Mouse (Mus musculus) gastrocnemius, adult 8-10 months (tissue): ENCODE results near the gene Tarbp2. TPM values are rescaled to one million over a fixed set of nuclear protein-coding genes. Genes with fewer than 3 reads are reported as not detected.

Experiments used
- total RNA-seq, 4 experiments: library from RNA; stranded (reverse); gene quantifications; 2 replicates each; pipeline ENCODE4 v1.2.4; 2022

The Tarbp2 gene
- total RNA-seq, 4 experiments from 2014 or later: 29.0 to 40.3 (median 35.2) TPM

Other genes with a start within 250 kb of the Tarbp2 start
- gene Gm9918, start 247.6 kb upstream of the Tarbp2 start, total RNA-seq: not detected
- gene Mfsd5, start 238.7 kb upstream of the Tarbp2 start, total RNA-seq: 10 to 100 TPM; 14.9 to 17.3 (median 15.7) TPM
- under 1 TPM in 3 of 4 experiments, not detected in 1; 0.07 to 0.58 (median 0.21) TPM for gene Espl1, start 221.9 kb upstream of the Tarbp2 start, total RNA-seq
- 100 to 1,000 TPM; 260 to 281 (median 273) TPM for gene Pfdn5, start 192.1 kb upstream of the Tarbp2 start, total RNA-seq
- 10 to 100 TPM; 17.5 to 21.6 (median 18.9) TPM for gene Myg1, start 186.5 kb upstream of the Tarbp2 start, total RNA-seq
- 1 to 10 TPM; 5.3 to 7.5 (median 6.8) TPM for gene Aaas, start 167.4 kb upstream of the Tarbp2 start, total RNA-seq
- gene Sp7, start 151.0 kb upstream of the Tarbp2 start, total RNA-seq: not detected
- gene Sp1, start 112.0 kb upstream of the Tarbp2 start, total RNA-seq: 10 to 100 TPM; 17.9 to 22.2 (median 20.5) TPM
- 10 to 100 TPM in 3 of 4 experiments, 1 to 10 TPM in 1; 9.9 to 14.2 (median 11.7) TPM for gene Amhr2, start 72.8 kb upstream of the Tarbp2 start, total RNA-seq
- 10 to 100 TPM; 16.4 to 22.3 (median 20.2) TPM for gene Prr13, start 59.2 kb upstream of the Tarbp2 start, total RNA-seq
- gene Pcbp2, start 47.7 kb upstream of the Tarbp2 start, total RNA-seq: 100 to 1,000 TPM; 379 to 451 (median 385) TPM
- not detected for gene Gm10337, start 14.5 kb upstream of the Tarbp2 start, total RNA-seq
- gene Map3k12, start 1.1 kb upstream of the Tarbp2 start, total RNA-seq: 1 to 10 TPM in 3 of 4 experiments, under 1 TPM in 1; 0.68 to 1.9 (median 1.5) TPM
- gene Npff, start 6.8 kb downstream of the Tarbp2 start, total RNA-seq: 1 to 10 TPM in 2 of 4 experiments, under 1 TPM in 2; 0.82 to 1.5 (median 1.1) TPM
- gene Gm28047, start 106.9 kb downstream of the Tarbp2 start, total RNA-seq: 1 to 10 TPM in 3 of 4 experiments, not detected in 1; 1.1 to 1.8 (median 1.8) TPM
- gene Atf7, start 107.3 kb downstream of the Tarbp2 start, total RNA-seq: 10 to 100 TPM; 42.4 to 57.5 (median 51.7) TPM
- 10 to 100 TPM; 12.4 to 33.5 (median 21.7) TPM for gene Atp5g2, start 154.2 kb downstream of the Tarbp2 start, total RNA-seq
- 10 to 100 TPM; 65.5 to 80.9 (median 72.9) TPM for gene Calcoco1, start 204.0 kb downstream of the Tarbp2 start, total RNA-seq